8 mouse cellular contexts compared by ENCODE assay signal in genomic region chr12:105034130-105034769, GRCm38 (mm10). TPM values are rescaled to one million over a fixed set of nuclear protein-coding genes. Genes with fewer than 3 reads are reported as not detected.
DNase-seq lines count a peak whose midpoint lies in the region; ATAC-seq and TF ChIP-seq lines count a peak whose summit lies in the region.

No protein-coding gene starts in this region.

- no peaks in the 10 kb centered on the region for H3K27me3 ChIP-seq in forebrain, embryonic 11.5 days (ENCODE audit: control insufficient read depth, insufficient read depth, low read length)
- H3K27me3 ChIP-seq in liver, adult 2 months (ENCODE audit: control insufficient read depth, insufficient read depth, low read length) = no peaks in the 10 kb centered on the region

- WGBS in forebrain, embryonic 11.5 days = 79% methylated on average over 14 of the region's 14 CpGs
- WGBS in liver, adult 2 months = 24% methylated on average over 14 of the region's 14 CpGs

- peak overlapping the region; percentile 81; the same call in 1 of the 2 replicates for H3K4me3 ChIP-seq in layer of hippocampus, adult 2 months
- peak overlapping the region; percentile 88 for H3K4me3 ChIP-seq in forebrain, embryonic 11.5 days (ENCODE audit: low read depth, low read length)
- H3K4me3 ChIP-seq in liver, adult 2 months (ENCODE audit: insufficient read depth, low read depth, low read length) = peak overlapping the region; percentile 82

- peaks cover 8% of the 10 kb centered on the region; the same call in 1 of the 2 replicates for H3K36me3 ChIP-seq in forebrain, embryonic 11.5 days (ENCODE audit: control insufficient read depth, insufficient read depth, low read length)
- no peaks in the 10 kb centered on the region for H3K36me3 ChIP-seq in liver, adult 2 months (ENCODE audit: control insufficient read depth, insufficient read depth, low read length)

- DNase-seq in layer of hippocampus, adult 2 months (ENCODE audit: low spot score in 2 of 2) = no peak
- no peak for DNase-seq in layer of hippocampus, postnatal 14 days (ENCODE audit: low spot score in 2 of 2)
- DNase-seq in forebrain, embryonic 11.5 days (ENCODE audit: low spot score) = no peak
- DNase-seq in liver, adult 2 months (ENCODE audit: extremely low read depth, low read depth, low spot score) = peak; percentile 71
- peak; percentile 53 to 58 for DNase-seq in spleen, postnatal 14 days (ENCODE audit: low spot score in 2 of 2)
- no peak for DNase-seq in frontal cortex, postnatal 36 days (ENCODE audit: low spot score in 2 of 2)
- no peak for DNase-seq in gastrocnemius, postnatal 25 days
- no peak for DNase-seq in thymus, postnatal 10 days (ENCODE audit: low spot score in 2 of 2)

- peaks cover 40% of the 10 kb centered on the region for H3K79me2 ChIP-seq in liver, adult 2 months (ENCODE audit: control insufficient read depth, insufficient read depth, low read length)

- no peaks in the 10 kb centered on the region for H3K9me3 ChIP-seq in forebrain, embryonic 11.5 days (ENCODE audit: control insufficient read depth, low read length)

- TF ChIP-seq POLR2A in liver, adult 2 months (IDR thresholded peaks at IDR 0.05; ENCODE audit: extremely low read depth, insufficient read depth, low read length) = no peak

- peaks cover 14% of the 10 kb centered on the region; the same call in 1 of the 2 replicates for H3K4me1 ChIP-seq in forebrain, embryonic 11.5 days (replicated peaks; ENCODE audit: control insufficient read depth, insufficient read depth, low read length)
- H3K4me1 ChIP-seq in liver, adult 2 months (ENCODE audit: control insufficient read depth, insufficient read depth, low read length) = peaks cover 44% of the 10 kb centered on the region

- TF ChIP-seq CTCF in layer of hippocampus, adult 2 months (conservative IDR thresholded peaks at IDR 0.05) = no peak
- no peak for TF ChIP-seq CTCF in liver, adult 2 months (IDR thresholded peaks at IDR 0.05; ENCODE audit: low read depth, low read length)

- H3K4me2 ChIP-seq in forebrain, embryonic 11.5 days (ENCODE audit: low read depth, low read length, severe bottlenecking) = peak overlapping the region; percentile 82; the same call in 1 of the 2 replicates

- no peak overlapping the region for H3K27ac ChIP-seq in layer of hippocampus, adult 2 months
- H3K27ac ChIP-seq in forebrain, embryonic 11.5 days (ENCODE audit: low read depth, low read length) = no peak overlapping the region
- H3K27ac ChIP-seq in liver, adult 2 months (replicated peaks; ENCODE audit: insufficient read depth, low read depth, low read length) = peak overlapping the region; percentile 86

- ATAC-seq in forebrain, embryonic 11.5 days (replicated peaks; ENCODE audit: low FRiP score) = no peak

- no peak overlapping the region for H3K9ac ChIP-seq in forebrain, embryonic 11.5 days (ENCODE audit: low read length)
- H3K9ac ChIP-seq in liver, adult 2 months (ENCODE audit: low read depth, low read length) = peak overlapping the region; percentile 94

RNA-seq across cellular contexts. Expression of gene Glrx5, which starts 1.8 kb away (rescaled TPM):
- 10 to 100 TPM; 43.9 to 47.0 TPM for total RNA-seq in layer of hippocampus, adult 2 months (2021)
- 10 to 100 TPM; 57.1 to 65.6 TPM for total RNA-seq in layer of hippocampus, postnatal 14 days (2021)
- polyA plus RNA-seq in forebrain, embryonic 11.5 days (2014; fragmentation: Nextera tagmentation; extraction: Ambion mirVana) = 188 and 196 TPM in 2 replicates
- 43.0 and 45.5 TPM in 2 replicates for total RNA-seq in liver, adult 2 months (2014; rRNA removed)
- 144 and 157 TPM in 2 replicates for polyA plus RNA-seq in liver, adult 2 months (2012; rRNA removed)
- 10 to 100 TPM; 63.5 to 64.9 TPM for total RNA-seq in gastrocnemius, postnatal 25 days (2021)

RNA-seq across cellular contexts. Expression of gene Syne3, which starts 24.6 kb away (rescaled TPM):
- 1 to 10 TPM; 1.7 to 1.8 TPM for total RNA-seq in layer of hippocampus, adult 2 months (2021)
- 1 to 10 TPM; 1.2 to 2.1 TPM for total RNA-seq in layer of hippocampus, postnatal 14 days (2021)
- 0.20 and 0.28 TPM in 2 replicates for polyA plus RNA-seq in forebrain, embryonic 11.5 days (2014; fragmentation: Nextera tagmentation; extraction: Ambion mirVana)
- total RNA-seq in liver, adult 2 months (2014; rRNA removed) = 3.8 and 4.8 TPM in 2 replicates
- polyA plus RNA-seq in liver, adult 2 months (2012; rRNA removed) = 0.81 and 1.6 TPM in 2 replicates
- 1 to 10 TPM; 3.2 to 4.6 TPM for total RNA-seq in gastrocnemius, postnatal 25 days (2021)

Comparison
In these comparisons a context has a peak if more than half of its experiments do, and no peak if none do; other contexts are left out.
1. DNase-seq: peak in liver, adult 2 months (single experiment) and spleen, postnatal 14 days (2 of 2); none in layer of hippocampus, adult 2 months (0 of 2), layer of hippocampus, postnatal 14 days (0 of 2), forebrain, embryonic 11.5 days (single experiment), frontal cortex, postnatal 36 days (0 of 2), gastrocnemius, postnatal 25 days (single experiment) and thymus, postnatal 10 days (0 of 2).
2. Peak in every context shown above with its lines, with median percentiles within 50 percentile points of each other: H3K4me3 ChIP-seq.